Mouse (Mus musculus) liver, adult 2 months (tissue): ENCODE results near the gene Zswim5.

Source experiments
- CTCF ChIP-seq: fragments of 200-500 bp; IDR thresholded peaks from 2 replicates; pipeline ENCODE4 v1.5.1; 2011; ENCODE audit warnings: low read depth, low read length, control low read depth
- POLR2A ChIP-seq: fragments of 200-500 bp; IDR thresholded peaks from 2 replicates; pipeline ENCODE4 v1.6.1; 2011; ENCODE audit warnings: low read length, control low read depth; ENCODE audit not compliant: insufficient read depth; ENCODE audit errors: extremely low read depth

GRCm38 (mm10) chr4:116829364-116830069, 47.7 kb upstream of the Zswim5 start:
- no peak for TF ChIP-seq CTCF
- no peak for TF ChIP-seq POLR2A
